Mouse (Mus musculus) Muller cell, postnatal 12 days (primary cell): ENCODE results near the gene Mrpl50.
"Not testable (repeated sequence)": the region's sequence is repeated elsewhere in the genome, so short reads cannot be mapped to it uniquely, and the experiment has no call there.

Experiments
- DNase-seq: peaks from one replicate; pipeline ENCODE4 v3.0.0-alpha.2; 2015; ENCODE audit errors: inconsistent ontology term

Gene Mrpl50

DNA sequence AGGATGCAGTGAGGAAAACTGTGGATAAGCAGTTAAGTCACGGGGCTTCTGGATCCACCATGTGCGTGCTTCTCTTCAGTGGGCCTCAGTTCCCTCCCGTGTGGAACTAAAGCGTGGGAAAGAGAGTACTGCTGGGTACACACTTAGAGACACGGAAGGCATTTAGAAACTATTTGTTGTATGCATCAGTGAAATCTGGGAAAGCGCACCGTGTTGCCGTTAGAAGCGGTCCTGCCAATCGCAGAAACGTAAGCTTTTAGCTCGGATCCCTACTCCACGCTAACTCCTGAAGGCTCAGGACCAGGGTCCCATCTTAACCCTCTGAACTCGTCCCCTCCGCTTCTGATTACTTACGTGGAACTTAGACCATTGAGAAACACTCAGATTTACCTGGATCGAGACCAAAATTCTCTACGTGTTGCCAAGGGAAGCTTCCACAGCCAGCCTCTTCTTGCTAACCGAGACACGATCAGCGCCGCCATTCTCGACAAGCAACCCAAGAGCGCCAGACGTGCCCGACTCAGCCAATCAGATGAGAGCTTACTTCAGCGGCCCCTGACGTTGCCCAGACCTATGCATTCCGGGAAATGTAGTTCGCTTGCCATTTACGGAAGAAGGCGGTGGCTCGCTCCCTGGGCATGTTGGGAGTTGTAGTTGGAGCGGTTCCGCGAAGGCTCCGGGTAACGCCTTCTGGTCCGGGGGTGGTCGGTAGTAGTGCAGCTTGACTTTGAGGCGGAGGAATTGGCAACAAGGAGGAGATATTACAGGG lies at the start of gene Mrpl50, which contains the start of gene Zfp189:
Gene Mrpl50 (minus strand): TSS at position 522 of the 769 bp plus-strand sequence.
Gene Zfp189 (plus strand): TSS at position 605 of the 769 bp plus-strand sequence.
- peak; percentile 93 for DNase-seq

DNA sequence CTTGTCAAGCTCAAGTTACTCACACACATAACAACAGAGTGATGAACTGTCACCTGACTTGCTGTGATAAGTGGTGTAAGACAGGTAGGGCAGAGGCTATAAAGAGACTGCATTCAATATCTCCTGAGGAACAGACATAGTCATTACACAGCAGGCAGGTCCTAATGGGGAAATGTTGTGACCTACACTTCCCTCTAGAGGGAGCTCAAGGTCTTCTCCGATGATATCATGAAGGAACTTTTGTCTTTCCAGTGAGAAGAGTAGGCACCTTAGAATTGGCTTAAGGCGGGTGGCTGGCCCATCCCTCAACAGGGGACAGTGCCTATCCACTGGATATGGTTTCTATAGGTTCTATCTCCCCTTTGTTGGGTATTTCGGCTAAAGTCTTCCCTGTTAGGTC lies 46.7 kb upstream of the Mrpl50 start:
- peak; percentile 45 for DNase-seq

GRCm38 (mm10) chr4:49559915-49560772 lies 39.3 kb upstream of the Mrpl50 start:
- peak; percentile 50 for DNase-seq

DNA sequence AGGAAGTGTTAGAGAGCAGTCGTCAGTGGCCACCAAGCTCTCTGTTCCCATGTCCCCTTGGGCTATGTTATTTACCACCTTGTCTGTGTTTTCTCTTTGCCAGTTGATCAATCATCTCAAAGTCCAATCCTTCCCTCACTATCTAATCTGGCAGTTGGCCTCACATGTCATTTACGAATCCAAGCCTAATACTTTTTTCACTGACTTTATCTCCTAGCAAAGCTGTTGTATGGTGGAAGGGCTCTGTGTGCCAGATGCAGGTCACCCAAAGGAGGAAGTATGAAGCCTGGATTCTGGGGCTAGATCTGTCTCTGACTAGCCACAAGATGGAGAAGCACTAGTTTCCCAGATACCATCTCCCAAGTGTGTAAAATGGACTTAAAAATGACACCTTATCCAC lies 37.3 kb upstream of the Mrpl50 start:
- no peak for DNase-seq

- DNase-seq, result no peak
Measured at GRCm38 (mm10) chr4:49557375-49557774, 36.5 kb upstream of the Mrpl50 start.

DNA sequence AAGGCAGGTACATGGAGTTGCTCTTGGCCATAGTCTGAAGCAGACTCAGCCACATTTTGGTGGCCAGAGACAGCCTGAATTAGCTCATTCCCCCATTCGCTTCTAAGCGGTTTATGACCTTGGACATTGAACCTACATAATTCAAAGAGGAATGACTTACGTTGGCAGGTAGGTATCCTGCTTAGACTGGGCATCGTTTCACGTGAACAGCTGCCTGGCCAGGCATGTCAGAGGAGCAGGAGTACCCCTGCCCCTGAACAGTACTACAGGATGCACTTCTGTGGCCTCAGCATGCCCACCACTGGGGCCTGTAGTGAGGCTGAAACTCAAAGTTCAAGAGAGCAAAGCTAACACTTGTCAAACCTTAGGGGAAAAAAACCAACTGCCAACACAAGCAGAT lies 32.5 kb upstream of the Mrpl50 start:
- no peak for DNase-seq

GRCm38 (mm10) chr4:49549383-49549782 lies 28.5 kb upstream of the Mrpl50 start, which contains the start of gene Aldob:
Gene Aldob, minus strand, starts transcription at chr4:49549546.
- DNase-seq, result no peak

- DNase-seq, result no peak
Measured at GRCm38 (mm10) chr4:49547544-49548219, 26.8 kb upstream of the Mrpl50 start.

GRCm38 (mm10) chr4:49546873-49547543 lies 26.1 kb upstream of the Mrpl50 start:
- peak; percentile 50 for DNase-seq

- DNase-seq, result no peak
Measured at GRCm38 (mm10) chr4:49546026-49546425, 25.1 kb upstream of the Mrpl50 start.

DNA sequence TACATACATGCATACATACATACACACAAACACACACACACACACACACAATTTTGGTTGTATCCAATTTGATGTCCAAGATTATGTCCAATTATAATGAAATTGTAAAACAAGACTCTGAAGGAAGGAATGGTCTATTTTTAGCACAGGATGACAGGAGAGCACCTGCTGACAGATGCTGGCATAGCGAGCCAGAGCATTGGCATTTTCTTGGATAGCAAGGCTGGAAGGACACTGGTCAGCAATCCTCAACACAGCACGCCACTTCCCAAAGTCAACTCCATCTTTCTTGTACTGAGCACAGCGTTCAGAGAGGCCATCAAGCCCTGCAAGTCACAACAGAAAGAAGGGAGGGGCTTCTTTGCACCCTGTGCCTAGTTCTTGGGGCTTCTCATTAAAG lies 20.1 kb upstream of the Mrpl50 start:
- DNase-seq, result no peak

GRCm38 (mm10) chr4:49539665-49540064 lies 18.8 kb upstream of the Mrpl50 start:
- DNase-seq, result no peak

DNA sequence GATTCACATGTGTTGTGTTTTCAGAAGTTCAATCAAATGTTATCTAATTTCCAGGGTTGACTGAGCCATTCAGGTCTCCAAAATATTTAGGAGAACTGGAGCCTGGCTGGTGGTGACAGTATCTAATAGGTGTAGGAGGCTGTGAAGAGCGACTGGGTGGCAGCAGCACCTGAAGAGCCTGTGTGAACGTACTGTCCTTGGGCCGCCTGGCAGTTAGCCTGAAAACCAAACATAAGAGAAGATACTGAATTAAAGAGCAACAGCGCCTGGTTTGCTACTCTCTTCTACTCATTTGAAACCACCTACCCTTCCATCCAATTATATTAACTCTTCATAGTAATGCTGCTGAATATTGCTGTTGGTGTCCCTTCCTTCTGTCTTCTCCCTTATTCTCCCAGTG lies 15.8 kb upstream of the Mrpl50 start:
- no peak for DNase-seq

DNA sequence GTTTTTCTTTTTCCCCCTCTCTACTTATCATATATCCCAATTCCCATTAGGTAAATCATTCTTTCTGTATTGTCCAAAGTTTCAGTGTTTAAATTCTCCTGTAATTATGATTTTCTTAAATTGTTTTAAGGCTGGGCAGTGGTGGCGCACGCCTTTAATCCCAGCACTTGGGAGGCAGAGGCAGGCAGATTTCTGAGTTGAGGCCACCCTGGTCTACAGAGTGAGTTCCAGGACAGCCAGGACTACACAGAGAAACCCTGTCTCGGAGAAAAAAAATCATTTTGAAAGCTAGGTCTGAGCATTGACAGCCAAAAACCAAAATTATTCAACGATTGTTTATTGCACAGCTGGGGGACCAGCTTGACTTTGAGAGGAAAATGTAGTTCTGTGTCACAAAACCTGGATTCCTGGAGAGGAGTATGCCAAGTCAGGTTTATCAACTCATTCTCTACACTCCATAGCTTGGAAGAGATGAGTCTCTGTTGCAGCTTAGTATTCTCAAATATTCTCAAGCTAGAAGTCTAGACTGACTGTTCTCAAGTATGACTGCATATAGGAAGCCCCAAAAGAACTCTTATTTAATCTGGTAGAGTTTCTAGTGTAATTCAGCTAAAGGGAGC lies 14.9 kb upstream of the Mrpl50 start:
- DNase-seq, result no peak

DNA sequence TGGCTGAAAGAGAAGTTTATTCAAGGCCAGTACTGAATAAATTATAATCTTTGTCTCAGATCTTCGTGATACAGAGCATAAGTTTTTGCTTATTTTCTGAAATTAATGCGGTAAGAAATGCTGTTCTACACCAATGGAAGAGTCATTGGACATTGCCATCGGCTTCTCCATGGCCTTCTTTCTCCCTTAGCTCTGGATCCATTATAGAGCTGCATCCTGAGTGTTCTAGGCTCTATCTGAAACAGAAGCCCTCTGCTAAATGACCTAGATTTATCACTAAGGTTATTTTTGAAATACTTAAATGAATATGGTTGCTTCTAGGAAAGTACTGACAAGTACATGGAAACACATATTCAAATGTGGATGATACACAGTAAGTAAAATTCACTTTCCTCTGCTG lies 14.1 kb upstream of the Mrpl50 start:
- DNase-seq, result no peak

DNA sequence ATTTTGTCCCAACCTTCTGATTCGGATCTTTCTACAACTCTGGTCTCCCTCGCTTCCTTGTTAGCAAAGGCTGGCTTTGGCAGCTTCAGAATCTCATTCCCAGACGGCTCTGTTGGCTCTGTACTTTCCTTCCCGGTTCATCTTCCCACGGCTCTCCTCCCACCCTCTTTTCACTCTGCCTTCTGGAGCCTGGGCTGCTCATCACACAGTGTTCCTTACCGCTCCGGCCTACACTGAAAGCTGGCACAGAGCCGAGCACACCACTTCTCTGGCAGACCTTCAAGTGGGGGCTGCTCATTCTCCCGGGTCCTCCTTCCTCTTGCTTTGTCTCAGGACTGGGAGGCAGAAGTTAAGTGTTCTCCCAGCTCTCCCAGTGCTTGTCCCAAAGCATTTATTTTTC lies 1.7 kb upstream of the Mrpl50 start:
- DNase-seq, result no peak

GRCm38 (mm10) chr4:49521346-49521745 lies 453 bp upstream of the Mrpl50 start:
- no peak for DNase-seq

GRCm38 (mm10) chr4:49519476-49519875 lies 1.4 kb downstream of the Mrpl50 start:
- no peak for DNase-seq

GRCm38 (mm10) chr4:49514441-49514840 lies 6.5 kb downstream of the Mrpl50 start:
- no peak for DNase-seq

DNA sequence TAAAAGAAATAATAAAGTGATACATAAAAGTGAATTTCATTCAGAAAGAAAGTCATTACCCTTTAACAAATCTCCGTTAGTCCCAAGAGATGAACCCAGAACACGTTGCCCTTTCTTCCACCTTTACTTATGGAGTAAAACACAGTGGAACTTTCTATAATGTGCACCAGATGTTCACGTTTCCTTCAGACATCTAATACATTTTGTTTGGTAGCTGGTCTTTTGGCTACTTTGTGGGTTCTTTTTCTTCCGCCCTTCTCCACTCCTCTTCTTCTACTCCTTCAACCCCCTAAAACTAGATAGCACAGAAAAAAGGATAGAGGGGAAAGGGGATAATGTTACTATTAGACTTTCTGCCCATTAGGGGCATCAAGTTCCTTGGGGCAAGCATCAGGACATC lies 8.3 kb downstream of the Mrpl50 start:
- no peak for DNase-seq

GRCm38 (mm10) chr4:49510236-49510835 lies 10.6 kb downstream of the Mrpl50 start:
- DNase-seq, result not testable (repeated sequence)
